Mouse (Mus musculus) erythroblast, embryonic 14.5 days (primary cell): Measurements from ENCODE around the gene Anks1b. TPM values are rescaled to one million over a fixed set of nuclear protein-coding genes. Genes with fewer than 3 reads are reported as not detected.

Experiments used
- H3K27me3 ChIP-seq: 2 replicates; pipeline ENCODE4 v1.6.1; 2012; ENCODE audit warnings: inconsistent platforms; ENCODE audit not compliant: control insufficient read depth
- H3K36me3 ChIP-seq: 2 replicates; pipeline ENCODE4 v1.6.1; 2012; ENCODE audit warnings: mild to moderate bottlenecking, inconsistent platforms; ENCODE audit not compliant: control insufficient read depth
- H3K4me1 ChIP-seq: 2 replicates; pipeline ENCODE4 v1.6.1; 2012; ENCODE audit warnings: inconsistent platforms; ENCODE audit not compliant: control insufficient read depth
- H3K4me3 ChIP-seq: replicated peaks from 2 replicates; pipeline ENCODE3; 2012; ENCODE audit warnings: moderate library complexity, mild to moderate bottlenecking, inconsistent platforms
- H3K9me3 ChIP-seq: 2 replicates; pipeline ENCODE4 v1.6.1; 2012; ENCODE audit warnings: low read length, inconsistent platforms, mixed read lengths; ENCODE audit not compliant: control insufficient read depth
- GATA1 ChIP-seq: IDR thresholded peaks from 2 replicates; pipeline ENCODE4 v1.6.1; 2012; ENCODE audit warnings: low read length, inconsistent platforms, mixed read lengths
- TAL1 ChIP-seq: IDR thresholded peaks from 3 replicates; pipeline ENCODE4 v1.6.1; 2012; ENCODE audit warnings: low read length, inconsistent platforms, mixed read lengths
- polyA plus RNA-seq: library from polyadenylated mRNA; stranded (reverse); fragments of >175 nt; gene quantifications from 2 replicates; pipeline ENCODE4 v1.2.3, GENCODE M21; 2012

Anks1b gene
- polyA plus RNA-seq, 1 experiment: not detected

GRCm38 (mm10) chr10:89921965-89922364 is 48.7 kb downstream of the Anks1b start:
- Histone ChIP-seq H3K4me1 (no peaks in the 10 kb centered on the region), H3K36me3 (no peaks in the 10 kb centered on the region), H3K4me3 (no peak overlapping the region), H3K27me3 (no peaks in the 10 kb centered on the region), H3K9me3 (peaks cover 7% of the 10 kb centered on the region)
- TF ChIP-seq TAL1 (no peak), GATA1 (no peak)

GRCm38 (mm10) chr10:89942180-89942579 is 68.9 kb downstream of the Anks1b start:
- Histone ChIP-seq H3K4me1 (no peaks in the 10 kb centered on the region), H3K9me3 (no peaks in the 10 kb centered on the region), H3K27me3 (no peaks in the 10 kb centered on the region), H3K36me3 (no peaks in the 10 kb centered on the region), H3K4me3 (no peak overlapping the region)
- TF ChIP-seq TAL1 (no peak), GATA1 (no peak)

- Histone ChIP-seq H3K36me3 (no peaks in the 10 kb centered on the region), H3K27me3 (no peaks in the 10 kb centered on the region), H3K4me3 (no peak overlapping the region), H3K9me3 (no peaks in the 10 kb centered on the region), H3K4me1 (no peaks in the 10 kb centered on the region)
- no peak for TF ChIP-seq GATA1
- no peak for TF ChIP-seq TAL1
These were observed 73.5 kb downstream of the Anks1b start for GRCm38 (mm10) chr10:89946636-89947349.

GRCm38 (mm10) chr10:89974361-89974760 is 101.1 kb downstream of the Anks1b start:
- H3K27me3 ChIP-seq: no peaks in the 10 kb centered on the region
- no peak overlapping the region for H3K4me3 ChIP-seq
- no peaks in the 10 kb centered on the region for H3K9me3 ChIP-seq
- no peaks in the 10 kb centered on the region for H3K36me3 ChIP-seq
- TF ChIP-seq GATA1 (no peak), TAL1 (no peak)
- no peaks in the 10 kb centered on the region for H3K4me1 ChIP-seq

GRCm38 (mm10) chr10:89975431-89975841 is 102.1 kb downstream of the Anks1b start:
- no peak overlapping the region for H3K4me3 ChIP-seq
- H3K4me1 ChIP-seq: no peaks in the 10 kb centered on the region
- no peaks in the 10 kb centered on the region for H3K9me3 ChIP-seq
- H3K27me3 ChIP-seq: no peaks in the 10 kb centered on the region
- TF ChIP-seq TAL1 (no peak), GATA1 (no peak)
- H3K36me3 ChIP-seq: no peaks in the 10 kb centered on the region

GRCm38 (mm10) chr10:89976577-89976976 is 103.3 kb downstream of the Anks1b start:
- H3K36me3 ChIP-seq: no peaks in the 10 kb centered on the region
- no peaks in the 10 kb centered on the region for H3K27me3 ChIP-seq
- TF ChIP-seq TAL1 (no peak), GATA1 (no peak)
- no peaks in the 10 kb centered on the region for H3K4me1 ChIP-seq
- H3K4me3 ChIP-seq: no peak overlapping the region
- H3K9me3 ChIP-seq: no peaks in the 10 kb centered on the region

- Histone ChIP-seq H3K9me3 (no peaks in the 10 kb centered on the region), H3K36me3 (no peaks in the 10 kb centered on the region), H3K27me3 (no peaks in the 10 kb centered on the region), H3K4me3 (no peak overlapping the region), H3K4me1 (no peaks in the 10 kb centered on the region)
- no peak for TF ChIP-seq TAL1
- no peak for TF ChIP-seq GATA1
These were observed 120.9 kb downstream of the Anks1b start for GRCm38 (mm10) chr10:89994171-89994570.

GRCm38 (mm10) chr10:89995621-89996428 is 122.5 kb downstream of the Anks1b start:
- H3K27me3 ChIP-seq: no peaks in the 10 kb centered on the region
- H3K36me3 ChIP-seq: no peaks in the 10 kb centered on the region
- no peak for TF ChIP-seq TAL1
- TF ChIP-seq GATA1: no peak
- H3K9me3 ChIP-seq: no peaks in the 10 kb centered on the region
- H3K4me1 ChIP-seq: no peaks in the 10 kb centered on the region
- no peak overlapping the region for H3K4me3 ChIP-seq

GRCm38 (mm10) chr10:90003980-90004729 is 130.8 kb downstream of the Anks1b start:
- H3K27me3 ChIP-seq: no peaks in the 10 kb centered on the region
- no peaks in the 10 kb centered on the region for H3K4me1 ChIP-seq
- H3K36me3 ChIP-seq: no peaks in the 10 kb centered on the region
- H3K9me3 ChIP-seq: no peaks in the 10 kb centered on the region
- H3K4me3 ChIP-seq: no peak overlapping the region
- TF ChIP-seq GATA1 (no peak), TAL1 (no peak)
